Mouse (Mus musculus) ES-Bruce4 (cell line): ENCODE measurements around the gene Sema3g. TPM values are rescaled to one million over a fixed set of nuclear protein-coding genes. Genes with fewer than 3 reads are reported as not detected.

ENCODE experiments used
- H3K27ac ChIP-seq: 2 replicates; pipeline ENCODE4 v1.5.1; 2012; ENCODE audit warnings: low read length, inconsistent platforms; ENCODE audit not compliant: insufficient read depth
- H3K27me3 ChIP-seq: 2 replicates; pipeline ENCODE4 v1.6.1; 2012; ENCODE audit warnings: mild to moderate bottlenecking, low read length, inconsistent platforms; ENCODE audit not compliant: control insufficient read depth, poor library complexity, insufficient read depth, severe bottlenecking
- H3K36me3 ChIP-seq: 2 replicates; pipeline ENCODE4 v1.6.1; 2012; ENCODE audit warnings: inconsistent platforms, mild to moderate bottlenecking, low read length, moderate library complexity; ENCODE audit not compliant: control insufficient read depth, poor library complexity, insufficient read depth, severe bottlenecking
- H3K4me1 ChIP-seq: one replicate; pipeline ENCODE4 v1.8.1; 2011; ENCODE audit warnings: low read length; ENCODE audit not compliant: control insufficient read depth, insufficient read depth
- H3K4me3 ChIP-seq: 2 replicates; pipeline ENCODE4 v1.5.1; 2011; ENCODE audit warnings: low read depth, mild to moderate bottlenecking, low read length
- H3K9ac ChIP-seq: 2 replicates; pipeline ENCODE4 v1.6.1; 2012; ENCODE audit warnings: low read depth, mild to moderate bottlenecking, inconsistent platforms; ENCODE audit not compliant: poor library complexity, severe bottlenecking
- H3K9me3 ChIP-seq: replicated peaks from 2 replicates; pipeline ENCODE4 v1.6.1; 2012; ENCODE audit warnings: mild to moderate bottlenecking, low read length, inconsistent platforms; ENCODE audit not compliant: control insufficient read depth, poor library complexity, insufficient read depth, severe bottlenecking
- CTCF ChIP-seq: IDR thresholded peaks from one replicate; pipeline ENCODE4 v1.8.1; 2011; ENCODE audit warnings: low read depth, low read length
- EP300 ChIP-seq: IDR thresholded peaks from 2 replicates; pipeline ENCODE4 v1.6.1; 2011; ENCODE audit warnings: low read depth, low read length; ENCODE audit not compliant: insufficient read depth
- POLR2A ChIP-seq: IDR thresholded peaks from one replicate; pipeline ENCODE4 v1.8.1; 2011; ENCODE audit warnings: low read length; ENCODE audit not compliant: insufficient read depth
- polyA plus RNA-seq: library from polyadenylated mRNA; stranded (reverse); fragments of >200 nt; gene quantifications from 2 replicates; pipeline ENCODE4 v1.2.4, GENCODE M21; 2011; ENCODE audit warnings: low read depth; ENCODE audit not compliant: missing spikeins, insufficient read depth, insufficient read length

Sema3g gene
- polyA plus RNA-seq, 1 experiment = not detected

GRCm38 (mm10) chr14:31233996-31234591, 16.4 kb downstream of the Sema3g start:
- Histone ChIP-seq H3K36me3 (no peaks in the 10 kb centered on the region), H3K9ac (peak overlapping the region; percentile 41; the same call in 1 of the 2 replicates), H3K27me3 (no peaks in the 10 kb centered on the region), H3K4me1 (no peaks in the 10 kb centered on the region), H3K27ac (no peak overlapping the region), H3K4me3 (peak overlapping the region; percentile 46), H3K9me3 (no peaks in the 10 kb centered on the region)
- TF ChIP-seq POLR2A (no peak), CTCF (peak; percentile 48)

GRCm38 (mm10) chr14:31237101-31237882, 19.6 kb downstream of the Sema3g start:
- Histone ChIP-seq H3K36me3 (no peaks in the 10 kb centered on the region), H3K4me1 (no peaks in the 10 kb centered on the region), H3K9me3 (no peaks in the 10 kb centered on the region), H3K4me3 (no peak overlapping the region), H3K9ac (no peak overlapping the region), H3K27me3 (no peaks in the 10 kb centered on the region), H3K27ac (no peak overlapping the region)
- TF ChIP-seq POLR2A = no peak
- TF ChIP-seq EP300 = no peak
- no peak for TF ChIP-seq CTCF

GRCm38 (mm10) chr14:31240528-31240927, 22.9 kb downstream of the Sema3g start:
- Histone ChIP-seq H3K27me3 (no peaks in the 10 kb centered on the region), H3K9me3 (no peaks in the 10 kb centered on the region), H3K27ac (no peak overlapping the region), H3K36me3 (no peaks in the 10 kb centered on the region), H3K4me3 (no peak overlapping the region), H3K4me1 (no peaks in the 10 kb centered on the region), H3K9ac (no peak overlapping the region)
- no peak for TF ChIP-seq POLR2A
- TF ChIP-seq EP300 = no peak
- TF ChIP-seq CTCF = no peak

GRCm38 (mm10) chr14:31244777-31245176, 27.1 kb downstream of the Sema3g start:
- TF ChIP-seq EP300 = no peak
- no peaks in the 10 kb centered on the region for H3K9me3 ChIP-seq
- H3K4me3 ChIP-seq = no peak overlapping the region
- H3K27me3 ChIP-seq = no peaks in the 10 kb centered on the region
- no peak overlapping the region for H3K27ac ChIP-seq
- no peaks in the 10 kb centered on the region for H3K4me1 ChIP-seq
- H3K36me3 ChIP-seq = no peaks in the 10 kb centered on the region
- no peak overlapping the region for H3K9ac ChIP-seq

GRCm38 (mm10) chr14:31245946-31246345, 28.3 kb downstream of the Sema3g start:
- H3K9me3 ChIP-seq = no peaks in the 10 kb centered on the region
- no peak overlapping the region for H3K4me3 ChIP-seq
- H3K4me1 ChIP-seq = no peaks in the 10 kb centered on the region
- no peak for TF ChIP-seq POLR2A
- TF ChIP-seq CTCF = no peak
- TF ChIP-seq EP300 = no peak
- no peaks in the 10 kb centered on the region for H3K36me3 ChIP-seq
- H3K27ac ChIP-seq = no peak overlapping the region
- H3K27me3 ChIP-seq = no peaks in the 10 kb centered on the region
- no peak overlapping the region for H3K9ac ChIP-seq

- H3K27me3 ChIP-seq = no peaks in the 10 kb centered on the region
- H3K27ac ChIP-seq = no peak overlapping the region
- no peaks in the 10 kb centered on the region for H3K9me3 ChIP-seq
- TF ChIP-seq CTCF (no peak), POLR2A (no peak)
- H3K4me1 ChIP-seq = no peaks in the 10 kb centered on the region
- H3K36me3 ChIP-seq = peaks cover 7% of the 10 kb centered on the region
- no peak overlapping the region for H3K9ac ChIP-seq
- H3K4me3 ChIP-seq = no peak overlapping the region
These were observed 30.7 kb downstream of the Sema3g start for GRCm38 (mm10) chr14:31248396-31248795.
